In genomic region chr11:49761130-49761529, GRCm38 (mm10) we compare ENCODE assay signal across 18 mouse cellular contexts. TPM values are rescaled to one million over a fixed set of nuclear protein-coding genes. Genes with fewer than 3 reads are reported as not detected.
DNase-seq lines count a peak whose midpoint lies in the region; ATAC-seq lines count a peak whose summit lies in the region.
"Had no signal": no experiment of that assay in that cellular context is flagged by ENCODE, and none has a peak within 500 bp of the region (broad histone marks: within the 10 kb centered on the region; RNA-seq: fewer than 3 reads in every experiment).

No protein-coding gene starts in this region.

- H3K27me3 ChIP-seq in limb, embryonic 12.5 days, result no peaks in the 10 kb centered on the region
- no peaks in the 10 kb centered on the region for H3K27me3 ChIP-seq in limb, embryonic 10.5 days (ENCODE audit: low read depth, poor library complexity, severe bottlenecking)
- H3K27me3 ChIP-seq in limb, embryonic 15.5 days, result no peaks in the 10 kb centered on the region
- H3K27me3 ChIP-seq: hindbrain, embryonic 12.5 days had no signal

- ATAC-seq in limb, embryonic 12.5 days (ENCODE audit: insufficient number of reproducible peaks, insufficient read depth, low FRiP score, low TSS enrichment, low read depth), result no peak
- no peak for ATAC-seq in limb, embryonic 15.5 days (ENCODE audit: insufficient number of reproducible peaks, low FRiP score, low TSS enrichment, low read depth)
- ATAC-seq: forebrain, embryonic 14.5 days; hindbrain, embryonic 16.5 days; inflammation-experienced regulatory T-cells, adult 6 months; intestine, postnatal 0 days had no signal

- no peak overlapping the region for H3K9ac ChIP-seq in limb, embryonic 12.5 days (replicated peaks)
- no peak overlapping the region for H3K9ac ChIP-seq in limb, embryonic 15.5 days
- H3K9ac ChIP-seq: hindbrain, embryonic 12.5 days had no signal

- peak; percentile 18 for DNase-seq in gastrocnemius, adult 18-20 months (ENCODE audit: low spot score)
- DNase-seq in gastrocnemius, postnatal 10 days, result no peak
- DNase-seq in limb, embryonic 10.5 days (ENCODE audit: low spot score), result no peak
- no peak for DNase-seq in left cerebral cortex, adult 9 months (ENCODE audit: low spot score in 2 of 2)
- DNase-seq: adrenal gland, adult 2 months; adrenal gland, postnatal 25 days; cerebellum, adult 18-20 months; cerebellum, adult 9-11 months; heart, postnatal 10 days; heart, postnatal 4 days had no signal

- H3K4me2 ChIP-seq in limb, embryonic 12.5 days, result no peak overlapping the region
- H3K4me2 ChIP-seq in limb, embryonic 15.5 days, result no peak overlapping the region
- H3K4me2 ChIP-seq: hindbrain, embryonic 12.5 days had no signal

- H3K4me1 ChIP-seq in limb, embryonic 12.5 days (replicated peaks), result peaks cover 30% of the 10 kb centered on the region
- peaks cover 24% of the 10 kb centered on the region for H3K4me1 ChIP-seq in limb, embryonic 10.5 days
- H3K4me1 ChIP-seq in limb, embryonic 15.5 days, result peaks cover 44% of the 10 kb centered on the region

- H3K4me3 ChIP-seq in limb, embryonic 12.5 days (replicated peaks), result no peak overlapping the region
- no peak overlapping the region for H3K4me3 ChIP-seq in limb, embryonic 10.5 days
- no peak overlapping the region for H3K4me3 ChIP-seq in limb, embryonic 15.5 days
- H3K4me3 ChIP-seq: heart, embryonic 10.5 days; hindbrain, embryonic 12.5 days had no signal

- peak overlapping the region; percentile 32; the same call in 1 of the 2 replicates for H3K27ac ChIP-seq in limb, embryonic 12.5 days
- H3K27ac ChIP-seq in limb, embryonic 10.5 days, result no peak overlapping the region
- peak overlapping the region; percentile 69 for H3K27ac ChIP-seq in limb, embryonic 15.5 days
- H3K27ac ChIP-seq: heart, embryonic 10.5 days; hindbrain, embryonic 12.5 days had no signal

- H3K36me3 ChIP-seq in limb, embryonic 12.5 days, result no peaks in the 10 kb centered on the region
- H3K36me3 ChIP-seq in limb, embryonic 10.5 days, result no peaks in the 10 kb centered on the region
- no peaks in the 10 kb centered on the region for H3K36me3 ChIP-seq in limb, embryonic 15.5 days
- H3K36me3 ChIP-seq: heart, embryonic 10.5 days; hindbrain, embryonic 12.5 days had no signal

- WGBS in limb, embryonic 12.5 days, result 65% methylated on average over 5 of the region's 5 CpGs
- WGBS in limb, embryonic 10.5 days, result 90% methylated on average over 5 of the region's 5 CpGs
- whole genome bisulfite sequencing in limb, embryonic 15.5 days, result 35% methylated on average over 5 of the region's 5 CpGs

- no peaks in the 10 kb centered on the region for H3K9me3 ChIP-seq in limb, embryonic 12.5 days
- no peaks in the 10 kb centered on the region for H3K9me3 ChIP-seq in limb, embryonic 10.5 days (replicated peaks)
- no peaks in the 10 kb centered on the region for H3K9me3 ChIP-seq in limb, embryonic 15.5 days
- H3K9me3 ChIP-seq: heart, embryonic 10.5 days; hindbrain, embryonic 12.5 days had no signal

RNA-seq across cellular contexts. Expression of gene Gfpt2, which starts 32.8 kb away (rescaled TPM):
- total RNA-seq in gastrocnemius, adult 18-20 months (2021), result 10 to 100 TPM in 1 of 2 experiments, 1 to 10 TPM in 1; 4.6 to 11.7 TPM
- 1 to 10 TPM; 7.4 to 9.5 TPM for total RNA-seq in gastrocnemius, postnatal 10 days (2021)
- 37.0 and 37.5 TPM in 2 replicates for polyA plus RNA-seq in limb, embryonic 12.5 days (2016; fragmentation: Nextera tagmentation; extraction: Ambion mirVana)
- polyA plus RNA-seq in limb, embryonic 10.5 days (2016; fragmentation: Nextera tagmentation; extraction: Ambion mirVana), result 39.2 and 43.3 TPM in 2 replicates
- 32.0 and 34.3 TPM in 2 replicates for polyA plus RNA-seq in limb, embryonic 15.5 days (2015; fragmentation: Nextera tagmentation; extraction: Ambion mirVana)

RNA-seq across cellular contexts. Expression of gene Cnot6, which starts 48.6 kb away (rescaled TPM):
- total RNA-seq in gastrocnemius, adult 18-20 months (2021), result 10 to 100 TPM; 10.4 to 10.7 TPM
- 10 to 100 TPM; 31.8 to 38.6 TPM for total RNA-seq in gastrocnemius, postnatal 10 days (2021)
- polyA plus RNA-seq in limb, embryonic 12.5 days (2016; fragmentation: Nextera tagmentation; extraction: Ambion mirVana), result 93.2 and 95.3 TPM in 2 replicates
- 59.1 and 63.4 TPM in 2 replicates for polyA plus RNA-seq in limb, embryonic 10.5 days (2016; fragmentation: Nextera tagmentation; extraction: Ambion mirVana)
- polyA plus RNA-seq in limb, embryonic 15.5 days (2015; fragmentation: Nextera tagmentation; extraction: Ambion mirVana), result 40.1 and 47.9 TPM in 2 replicates
